Mouse (Mus musculus) regulatory T cell (primary cell): Measurements from ENCODE around the gene Gm21954.

Experiments
- in situ Hi-C: fragments of 300-600 bp; cut with MboI, MseI; formaldehyde crosslinking; loops from one replicate; pipeline ENCODE4 v1.15.1; 2025; ENCODE audit warnings: high pct_unique_total_duplicates

The Gm21954 gene

GRCm38 (mm10) chr3:55462904-55463668 is 8.9 kb downstream of the Gm21954 start:
- in situ Hi-C loops: no loop called here

GRCm38 (mm10) chr3:55461685-55462655 is 10.0 kb downstream of the Gm21954 start:
- in situ Hi-C loops: no loop called here

GRCm38 (mm10) chr3:55461092-55461491 is 10.9 kb downstream of the Gm21954 start:
- in situ Hi-C loops: no loop called here

GRCm38 (mm10) chr3:55452464-55452863 is 19.5 kb downstream of the Gm21954 start:
- in situ Hi-C loops: loop anchor here (5.0 kb wide), 1 partner anchor 40 kb away; no protein-coding TSS in a partner anchor

- in situ Hi-C loops: loop anchor here (5.0 kb wide), 1 partner anchor 40 kb away; no protein-coding TSS in a partner anchor
Observed at GRCm38 (mm10) chr3:55451877-55452276, 20.1 kb downstream of the Gm21954 start.

- in situ Hi-C loops: loop anchor here (5.0 kb wide), 1 partner anchor 39 kb away; no protein-coding TSS in a partner anchor
Observed at GRCm38 (mm10) chr3:55451035-55451434, 21.0 kb downstream of the Gm21954 start.

- in situ Hi-C loops: no loop called here
Observed at GRCm38 (mm10) chr3:55449148-55449547, 22.9 kb downstream of the Gm21954 start.

GRCm38 (mm10) chr3:55447486-55448460 is 24.2 kb downstream of the Gm21954 start:
- in situ Hi-C loops: no loop called here

- in situ Hi-C loops: no loop called here
Observed at GRCm38 (mm10) chr3:55446681-55447080, 25.3 kb downstream of the Gm21954 start.

- in situ Hi-C loops: no loop called here
Observed at GRCm38 (mm10) chr3:55443725-55444124, 28.3 kb downstream of the Gm21954 start.

GRCm38 (mm10) chr3:55443271-55443670 is 28.7 kb downstream of the Gm21954 start:
- in situ Hi-C loops: no loop called here

GRCm38 (mm10) chr3:55442012-55442645 is 29.9 kb downstream of the Gm21954 start:
- in situ Hi-C loops: no loop called here

GRCm38 (mm10) chr3:55440342-55440741 is 31.7 kb downstream of the Gm21954 start:
- in situ Hi-C loops: no loop called here

GRCm38 (mm10) chr3:55438824-55439446 is 33.1 kb downstream of the Gm21954 start:
- in situ Hi-C loops: no loop called here

GRCm38 (mm10) chr3:55434276-55434675 is 37.7 kb downstream of the Gm21954 start:
- in situ Hi-C loops: no loop called here

GRCm38 (mm10) chr3:55431223-55431622 is 40.8 kb downstream of the Gm21954 start:
- in situ Hi-C loops: no loop called here

GRCm38 (mm10) chr3:55430022-55430549 is 41.9 kb downstream of the Gm21954 start:
- in situ Hi-C loops: no loop called here

- in situ Hi-C loops: no loop called here
Observed at GRCm38 (mm10) chr3:55423640-55424397, 48.2 kb downstream of the Gm21954 start.

GRCm38 (mm10) chr3:55420436-55421083 is 51.5 kb downstream of the Gm21954 start:
- in situ Hi-C loops: no loop called here
